Mouse (Mus musculus) lung, embryonic 14.5 days (tissue): ENCODE measurements at regions not wholly inside any gene's neighbourhood (a gene's known extent, or its start where the extent isn't known, plus 50 kb on each side); places are given as distances from the start of the nearest gene placed in this dataset.

ENCODE experiments used
- ATAC-seq: fragments of 200-750 bp; cut with Nextera tagmentation; 2 replicates; pipeline ENCODE4 v1.8.0; 2017; ENCODE audit warnings: mild to moderate bottlenecking, moderate TSS enrichment, moderate library complexity; ENCODE audit not compliant: insufficient read depth
- DNase-seq: peaks from one replicate; pipeline ENCODE4 v3.0.0-alpha.2; 2015
- H3K27ac ChIP-seq: fragments of 300-500 bp; sonication (generic); 2 replicates; pipeline ENCODE4 v1.5.1; 2014; ENCODE audit warnings: low read depth, mild to moderate bottlenecking, moderate library complexity
- H3K27me3 ChIP-seq: fragments of 300-500 bp; sonication (generic); 2 replicates; pipeline ENCODE4 v1.6.1; 2014; ENCODE audit warnings: low read length, control low read depth; ENCODE audit not compliant: insufficient read depth
- H3K36me3 ChIP-seq: fragments of 300-500 bp; sonication (generic); 2 replicates; pipeline ENCODE4 v1.6.1; 2014; ENCODE audit warnings: control low read depth; ENCODE audit not compliant: insufficient read depth
- H3K4me1 ChIP-seq: fragments of 300-500 bp; sonication (generic); 2 replicates; pipeline ENCODE4 v1.6.1; 2014; ENCODE audit warnings: antibody characterized with exemption, control low read depth; ENCODE audit not compliant: insufficient read depth
- H3K4me2 ChIP-seq: fragments of 300-500 bp; sonication (generic); 2 replicates; pipeline ENCODE4 v1.6.1; 2014; ENCODE audit warnings: mild to moderate bottlenecking
- H3K4me3 ChIP-seq: fragments of 300-500 bp; sonication (generic); 2 replicates; pipeline ENCODE4 v1.5.1; 2014; ENCODE audit warnings: low read depth, low read length
- H3K9ac ChIP-seq: fragments of 300-500 bp; sonication (generic); 2 replicates; pipeline ENCODE4 v1.6.1; 2014
- H3K9me3 ChIP-seq: fragments of 300-500 bp; sonication (generic); 2 replicates; pipeline ENCODE4 v1.6.1; 2016; ENCODE audit warnings: low read depth, low read length, control low read depth
- CTCF ChIP-seq: IDR thresholded peaks from 2 replicates; pipeline ENCODE4 v1.5.1; 2016; ENCODE audit warnings: antibody characterized with exemption, low read depth
- WGBS: fragments of 180-500 bp; shearing (Covaris S2); extraction: QIAGEN DNeasy Blood & Tissue Kit; methylation state at CpG from one replicate; pipeline ENCODE4 v1.1.7; 2014; 5-methylcytosine and 5-hydroxymethylcytosine counted together

DNA sequence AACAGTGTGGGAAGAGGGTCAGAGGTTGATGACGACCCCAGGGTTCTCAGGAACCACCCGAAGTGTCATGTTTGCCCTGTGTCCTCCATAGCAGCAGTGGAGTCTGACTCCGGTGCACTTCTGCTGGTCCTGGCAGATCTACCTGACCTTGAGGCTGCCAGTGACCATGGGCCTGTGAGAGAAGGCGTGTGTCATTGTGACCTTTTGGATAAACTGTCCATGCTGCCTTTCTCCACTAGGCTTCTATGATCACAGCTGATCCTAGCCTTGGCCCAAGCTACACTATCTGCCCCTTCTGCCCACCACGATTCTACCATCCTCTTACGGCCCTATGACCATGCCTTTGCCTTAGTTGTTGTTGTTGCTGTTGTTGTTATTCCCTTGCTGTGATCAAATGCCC is 163.2 kb upstream of the Fstl4 start:
- no peak for ATAC-seq
- H3K9me3 ChIP-seq, result no peaks in the 10 kb centered on the region; the same call in 1 of the 2 replicates
- H3K36me3 ChIP-seq, result no peaks in the 10 kb centered on the region
- H3K4me3 ChIP-seq, result no peak overlapping the region
- WGBS, result 77% methylated on average over 6 of the region's 6 CpGs
- DNase-seq, result no peak
- H3K9ac ChIP-seq, result no peak overlapping the region
- no peaks in the 10 kb centered on the region for H3K4me1 ChIP-seq
- no peak overlapping the region for H3K4me2 ChIP-seq
- no peak overlapping the region for H3K27ac ChIP-seq
- H3K27me3 ChIP-seq, result no peaks in the 10 kb centered on the region
- no peak for TF ChIP-seq CTCF

DNA sequence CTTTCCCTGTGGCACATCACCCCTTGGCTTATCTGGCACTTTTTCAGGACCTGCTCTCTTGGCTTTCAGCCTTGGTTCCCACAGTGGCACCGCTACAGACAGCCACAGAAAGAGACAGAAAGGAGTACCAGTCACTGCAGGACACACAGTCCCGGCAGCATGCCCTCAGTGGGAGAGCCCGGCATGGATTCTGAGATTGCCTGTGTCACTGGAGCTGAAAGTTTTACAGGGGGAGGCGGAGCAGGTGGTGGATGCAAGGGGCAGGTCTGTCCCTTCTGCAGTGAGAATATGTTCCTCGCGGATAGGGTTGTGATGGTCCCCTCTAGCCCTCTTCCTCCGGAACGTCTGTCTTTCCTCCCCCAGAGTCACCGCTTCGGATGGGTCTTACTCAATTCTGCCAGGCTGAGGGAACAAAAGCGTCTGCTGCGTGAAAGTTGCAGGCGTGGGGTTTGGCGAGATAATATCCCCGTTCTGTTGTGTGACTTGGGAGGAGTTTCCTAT is 162.3 kb upstream of the Fstl4 start:
- 75% methylated on average over 15 of the region's 15 CpGs for WGBS
- no peaks in the 10 kb centered on the region for H3K36me3 ChIP-seq

DNA sequence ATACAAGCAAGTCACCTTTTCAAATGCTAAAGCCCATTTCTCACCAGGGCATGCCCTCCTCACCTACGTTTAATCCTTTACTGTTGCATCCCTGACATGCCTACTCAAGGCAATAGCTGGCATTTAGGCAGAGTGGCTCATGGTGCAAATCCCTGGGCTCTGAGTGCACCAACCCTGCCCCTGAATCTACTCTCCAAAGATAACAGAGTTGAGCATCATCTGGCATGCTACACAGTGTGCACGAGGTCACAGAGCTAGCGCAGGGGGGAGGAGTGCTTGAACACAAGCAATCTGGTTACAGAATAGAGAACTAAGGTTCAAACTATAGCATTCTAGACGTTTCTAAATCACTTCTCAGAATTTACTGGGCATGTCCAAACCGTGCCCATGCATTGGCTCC is 161.6 kb upstream of the Fstl4 start:
- DNase-seq (no peak), ATAC-seq (no peak)
- Histone ChIP-seq H3K4me3 (no peak overlapping the region), H3K9ac (no peak overlapping the region), H3K9me3 (no peaks in the 10 kb centered on the region; the same call in 1 of the 2 replicates), H3K27me3 (no peaks in the 10 kb centered on the region), H3K27ac (no peak overlapping the region), H3K4me1 (no peaks in the 10 kb centered on the region), H3K36me3 (no peaks in the 10 kb centered on the region), H3K4me2 (no peak overlapping the region)
- no peak for TF ChIP-seq CTCF
- WGBS, result 62% methylated on average over 5 of the region's 5 CpGs

More for the DNA sequence above, 162.3 kb upstream of the Fstl4 start:
- H3K4me2 ChIP-seq, result no peak overlapping the region
- H3K9ac ChIP-seq, result no peak overlapping the region
- no peaks in the 10 kb centered on the region for H3K27me3 ChIP-seq
- no peak overlapping the region for H3K27ac ChIP-seq
- TF ChIP-seq CTCF, result no peak
- no peak overlapping the region for H3K4me3 ChIP-seq
- no peaks in the 10 kb centered on the region for H3K4me1 ChIP-seq
- no peak for ATAC-seq
- H3K9me3 ChIP-seq, result no peaks in the 10 kb centered on the region; the same call in 1 of the 2 replicates
- no peak for DNase-seq

DNA sequence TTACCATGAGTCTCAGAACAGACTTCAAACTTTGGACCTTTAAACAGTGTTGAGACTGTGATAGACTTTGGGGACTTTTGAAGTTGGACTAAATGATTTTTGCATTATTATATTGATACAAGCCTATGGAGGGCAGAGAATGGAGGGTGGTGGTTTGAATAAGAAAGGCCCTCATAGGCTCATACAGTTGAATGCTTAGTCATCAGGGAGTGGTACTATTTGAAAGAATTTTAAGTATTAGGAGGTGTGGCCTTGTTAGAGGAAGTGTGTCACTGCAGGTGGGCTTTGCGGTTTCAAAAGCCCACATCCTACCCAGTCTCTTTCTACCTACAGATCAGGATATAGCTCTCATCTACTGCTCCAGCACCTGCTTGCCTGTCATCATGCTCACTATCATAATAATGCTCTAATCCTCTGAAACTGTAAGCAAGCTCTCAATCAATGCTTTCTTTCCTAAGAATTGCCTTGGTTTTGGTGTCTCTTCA is 153.7 kb upstream of the Fstl4 start:
- Histone ChIP-seq H3K4me2 (no peak overlapping the region), H3K27ac (no peak overlapping the region), H3K27me3 (no peaks in the 10 kb centered on the region), H3K4me3 (no peak overlapping the region), H3K36me3 (no peaks in the 10 kb centered on the region), H3K4me1 (no peaks in the 10 kb centered on the region), H3K9ac (no peak overlapping the region), H3K9me3 (peaks cover 9% of the 10 kb centered on the region; the same call in 1 of the 2 replicates)
- WGBS, result 76% methylated on average over 1 of the region's 1 CpGs
- TF ChIP-seq CTCF, result no peak
- ATAC-seq, result no peak
- DNase-seq, result no peak

DNA sequence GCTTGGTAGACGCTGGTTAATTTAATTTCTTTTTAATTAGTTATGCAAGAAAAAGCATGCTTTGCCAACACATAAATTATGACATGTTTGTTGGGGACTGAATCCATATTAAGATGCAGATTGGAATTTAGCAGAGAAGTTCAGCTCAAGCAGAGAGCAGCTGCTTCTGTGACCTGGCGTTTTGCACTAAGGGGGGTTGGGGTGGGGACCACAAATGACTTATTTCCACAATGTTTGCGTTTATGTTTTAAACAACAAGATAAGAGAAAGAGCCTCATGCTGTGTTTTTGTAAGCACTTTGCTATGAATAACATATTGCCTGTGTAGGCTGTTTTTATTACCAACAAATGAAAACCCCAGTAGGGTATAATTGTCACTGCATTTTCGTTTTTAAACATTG is 148.8 kb upstream of the Fstl4 start:
- ATAC-seq (no peak; the same call in 1 of the 2 replicates), DNase-seq (peak; percentile 70)
- H3K4me3 ChIP-seq, result no peak overlapping the region
- 44% methylated on average over 4 of the region's 4 CpGs for WGBS
- H3K4me2 ChIP-seq, result no peak overlapping the region
- no peaks in the 10 kb centered on the region; the same call in 1 of the 2 replicates for H3K4me1 ChIP-seq
- no peak overlapping the region for H3K27ac ChIP-seq
- H3K9me3 ChIP-seq, result no peaks in the 10 kb centered on the region
- no peak for TF ChIP-seq CTCF
- H3K27me3 ChIP-seq, result no peaks in the 10 kb centered on the region
- no peaks in the 10 kb centered on the region for H3K36me3 ChIP-seq
- H3K9ac ChIP-seq, result no peak overlapping the region

DNA sequence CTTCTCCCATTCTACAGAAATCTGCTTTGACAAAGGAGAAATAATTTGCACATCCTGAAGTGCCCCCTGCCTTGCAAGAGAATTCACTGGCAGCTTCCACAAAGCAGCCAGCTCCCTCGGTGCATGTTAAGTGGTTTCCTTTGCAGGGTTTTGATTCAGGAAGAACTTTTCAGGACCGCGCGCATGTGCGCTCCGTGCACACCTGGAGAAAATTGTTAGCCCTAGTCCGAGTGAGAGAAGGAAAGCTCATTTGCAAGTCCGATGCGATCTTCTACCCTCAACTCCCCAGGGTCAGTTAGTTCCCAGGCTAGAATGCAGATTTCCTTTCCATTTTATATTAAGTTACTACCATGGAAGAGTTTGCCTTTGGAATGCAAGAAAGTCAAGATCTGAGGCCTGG is 145.8 kb upstream of the Fstl4 start:
- Histone ChIP-seq H3K27me3 (no peaks in the 10 kb centered on the region), H3K9me3 (no peaks in the 10 kb centered on the region), H3K9ac (no peak overlapping the region), H3K4me2 (no peak overlapping the region), H3K27ac (no peak overlapping the region), H3K4me3 (no peak overlapping the region), H3K36me3 (no peaks in the 10 kb centered on the region), H3K4me1 (no peaks in the 10 kb centered on the region; the same call in 1 of the 2 replicates)
- 59% methylated on average over 9 of the region's 9 CpGs for WGBS
- TF ChIP-seq CTCF, result no peak
- ATAC-seq (no peak), DNase-seq (no peak)

DNA sequence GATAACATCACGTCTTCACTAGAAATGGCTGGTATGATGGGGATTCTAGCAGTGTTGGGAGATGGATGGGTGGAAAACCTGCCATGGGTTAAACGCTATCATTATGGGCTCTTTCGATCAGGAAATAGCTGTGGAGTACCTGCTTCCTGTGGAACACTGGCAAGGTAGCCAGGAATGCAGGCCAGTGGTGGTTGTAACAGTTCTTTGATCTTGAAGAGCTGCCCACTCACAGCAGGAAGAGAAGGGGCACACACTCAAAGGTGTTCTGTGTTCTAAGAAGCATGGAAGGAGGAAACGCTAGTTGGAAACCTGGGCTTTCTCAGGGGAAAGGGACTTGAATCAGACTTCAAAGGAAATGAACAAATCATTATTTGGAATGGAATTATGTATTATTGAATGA is 141.6 kb upstream of the Fstl4 start:
- TF ChIP-seq CTCF, result no peak
- DNase-seq (peak; percentile 30), ATAC-seq (0 out of 2 replicates have a peak, but pooled peaks have one; percentile 28)
- Histone ChIP-seq H3K4me1 (peaks cover 3% of the 10 kb centered on the region; the same call in 1 of the 2 replicates), H3K27me3 (no peaks in the 10 kb centered on the region), H3K4me2 (no peak overlapping the region), H3K9ac (no peak overlapping the region), H3K27ac (0 out of 2 replicates have a peak overlapping the region, but pooled peaks have one; percentile 19), H3K36me3 (no peaks in the 10 kb centered on the region), H3K9me3 (no peaks in the 10 kb centered on the region), H3K4me3 (no peak overlapping the region)
- WGBS, result 40% methylated on average over 4 of the region's 4 CpGs
